Mouse (Mus musculus): ENCODE data around the gene Lyrm7.
"Not testable (repeated sequence)": the region's sequence is repeated elsewhere in the genome, so short reads cannot be mapped to it uniquely, and the experiment has no call there.

The Lyrm7 gene

GRCm38 (mm10) chr11:54860256-54861038, at the start of gene Lyrm7:
Gene Lyrm7 (minus strand): TSS chr11:54860916.
- DNase-seq (ENCODE audit: low spot score in 2 of 2): peak; percentile 96 to 97

- no peak for DNase-seq (ENCODE audit: low spot score in 2 of 2)
These were observed 49.5 kb upstream of the Lyrm7 start for GRCm38 (mm10) chr11:54910081-54910665.

- no peak for DNase-seq (ENCODE audit: low spot score in 2 of 2)
These were observed 48.6 kb upstream of the Lyrm7 start for GRCm38 (mm10) chr11:54909273-54909672.

GRCm38 (mm10) chr11:54907259-54907658, 46.5 kb upstream of the Lyrm7 start:
- no peak for DNase-seq (ENCODE audit: low spot score in 2 of 2)

GRCm38 (mm10) chr11:54906466-54906865, 45.8 kb upstream of the Lyrm7 start:
- no peak for DNase-seq (ENCODE audit: low spot score in 2 of 2)

GRCm38 (mm10) chr11:54905931-54906330, 45.2 kb upstream of the Lyrm7 start:
- no peak for DNase-seq (ENCODE audit: low spot score in 2 of 2)

GRCm38 (mm10) chr11:54905086-54905485, 44.4 kb upstream of the Lyrm7 start:
- no peak for DNase-seq (ENCODE audit: low spot score in 2 of 2)

GRCm38 (mm10) chr11:54903940-54904706, 43.4 kb upstream of the Lyrm7 start:
- DNase-seq (ENCODE audit: low spot score in 2 of 2): no peak

- no peak for DNase-seq (ENCODE audit: low spot score in 2 of 2)
These were observed 42.6 kb upstream of the Lyrm7 start for GRCm38 (mm10) chr11:54903339-54903738.

- peak; percentile 37 to 46 for DNase-seq (ENCODE audit: low spot score in 2 of 2)
These were observed 41.9 kb upstream of the Lyrm7 start, which contains the start of gene Gpx3 for GRCm38 (mm10) chr11:54902333-54903323. Gene Gpx3 (plus strand): TSS chr11:54902453.

GRCm38 (mm10) chr11:54899657-54900056, 38.9 kb upstream of the Lyrm7 start:
- no peak for DNase-seq (ENCODE audit: low spot score in 2 of 2)

GRCm38 (mm10) chr11:54897470-54897869, 36.8 kb upstream of the Lyrm7 start:
- no peak for DNase-seq (ENCODE audit: low spot score in 2 of 2)

- DNase-seq (ENCODE audit: low spot score in 2 of 2): not testable (repeated sequence)
These were observed 35.9 kb upstream of the Lyrm7 start for GRCm38 (mm10) chr11:54896646-54897045.

- no peak for DNase-seq (ENCODE audit: low spot score in 2 of 2)
These were observed 33.9 kb upstream of the Lyrm7 start for GRCm38 (mm10) chr11:54894589-54894988.

GRCm38 (mm10) chr11:54892091-54892490, 31.4 kb upstream of the Lyrm7 start:
- DNase-seq (ENCODE audit: low spot score in 2 of 2): no peak

- DNase-seq (ENCODE audit: low spot score in 2 of 2): no peak
These were observed 30.6 kb upstream of the Lyrm7 start for GRCm38 (mm10) chr11:54891341-54891740.

- no peak for DNase-seq (ENCODE audit: low spot score in 2 of 2)
These were observed 27.2 kb upstream of the Lyrm7 start for GRCm38 (mm10) chr11:54887927-54888326.

GRCm38 (mm10) chr11:54885406-54885805, 24.7 kb upstream of the Lyrm7 start:
- no peak for DNase-seq (ENCODE audit: low spot score in 2 of 2)

- DNase-seq (ENCODE audit: low spot score in 2 of 2): no peak
These were observed 24.2 kb upstream of the Lyrm7 start for GRCm38 (mm10) chr11:54884937-54885336.

- no peak for DNase-seq (ENCODE audit: low spot score in 2 of 2)
These were observed 23.6 kb upstream of the Lyrm7 start for GRCm38 (mm10) chr11:54884197-54884828.

GRCm38 (mm10) chr11:54882671-54883070, 22.0 kb upstream of the Lyrm7 start:
- no peak for DNase-seq (ENCODE audit: low spot score in 2 of 2)

Measured in right cerebral cortex, adult 2 months (tissue).